Mouse (Mus musculus) heart, embryonic 12.5 days (tissue): ENCODE measurements around the gene Sema3a. TPM values are rescaled to one million over a fixed set of nuclear protein-coding genes. Genes with fewer than 3 reads are reported as not detected.

Experiments
- ATAC-seq: fragments of 200-750 bp; cut with Nextera tagmentation; 2 replicates; pipeline ENCODE4 v1.8.0; 2017; ENCODE audit warnings: moderate TSS enrichment, moderate library complexity; ENCODE audit not compliant: insufficient number of reproducible peaks, low FRiP score
- H3K27ac ChIP-seq: fragments of 300-500 bp; sonication (generic); 2 replicates; pipeline ENCODE4 v1.5.1; 2016; ENCODE audit warnings: mild to moderate bottlenecking, moderate library complexity; ENCODE audit not compliant: poor library complexity, severe bottlenecking
- H3K27me3 ChIP-seq: fragments of 300-500 bp; sonication (generic); replicated peaks from 2 replicates; pipeline ENCODE4 v1.6.1; 2016; ENCODE audit warnings: mild to moderate bottlenecking, moderate library complexity
- H3K36me3 ChIP-seq: fragments of 300-500 bp; sonication (generic); 2 replicates; pipeline ENCODE4 v1.6.1; 2016; ENCODE audit warnings: mild to moderate bottlenecking, moderate library complexity
- H3K4me1 ChIP-seq: fragments of 300-500 bp; sonication (generic); replicated peaks from 2 replicates; pipeline ENCODE4 v1.6.1; 2016; ENCODE audit warnings: mild to moderate bottlenecking
- H3K4me2 ChIP-seq: fragments of 300-500 bp; sonication (generic); 2 replicates; pipeline ENCODE4 v1.6.1; 2016; ENCODE audit warnings: mild to moderate bottlenecking, moderate library complexity
- H3K4me3 ChIP-seq: fragments of 300-500 bp; sonication (generic); 2 replicates; pipeline ENCODE4 v1.5.1; 2016; ENCODE audit warnings: mild to moderate bottlenecking
- H3K9ac ChIP-seq: fragments of 300-500 bp; sonication (generic); 2 replicates; pipeline ENCODE4 v1.6.1; 2016; ENCODE audit warnings: mild to moderate bottlenecking, moderate library complexity
- H3K9me3 ChIP-seq: fragments of 300-500 bp; sonication (generic); replicated peaks from 2 replicates; pipeline ENCODE4 v1.6.1; 2016; ENCODE audit warnings: mild to moderate bottlenecking, moderate library complexity
- WGBS: fragments of 180-500 bp; shearing (Covaris S2); methylation state at CpG from one replicate; pipeline ENCODE4 v1.1.7; 2016; 5-methylcytosine and 5-hydroxymethylcytosine counted together
- polyA plus RNA-seq: library from polyadenylated mRNA; unstranded; fragments of >200 nt; fragmentation: Nextera tagmentation; extraction: Ambion mirVana; gene quantifications from 2 replicates; pipeline ENCODE4 v1.2.1, GENCODE M21; 2016

Gene Sema3a
- polyA plus RNA-seq, 1 experiment from 2014 or later: 21.9 TPM

DNA sequence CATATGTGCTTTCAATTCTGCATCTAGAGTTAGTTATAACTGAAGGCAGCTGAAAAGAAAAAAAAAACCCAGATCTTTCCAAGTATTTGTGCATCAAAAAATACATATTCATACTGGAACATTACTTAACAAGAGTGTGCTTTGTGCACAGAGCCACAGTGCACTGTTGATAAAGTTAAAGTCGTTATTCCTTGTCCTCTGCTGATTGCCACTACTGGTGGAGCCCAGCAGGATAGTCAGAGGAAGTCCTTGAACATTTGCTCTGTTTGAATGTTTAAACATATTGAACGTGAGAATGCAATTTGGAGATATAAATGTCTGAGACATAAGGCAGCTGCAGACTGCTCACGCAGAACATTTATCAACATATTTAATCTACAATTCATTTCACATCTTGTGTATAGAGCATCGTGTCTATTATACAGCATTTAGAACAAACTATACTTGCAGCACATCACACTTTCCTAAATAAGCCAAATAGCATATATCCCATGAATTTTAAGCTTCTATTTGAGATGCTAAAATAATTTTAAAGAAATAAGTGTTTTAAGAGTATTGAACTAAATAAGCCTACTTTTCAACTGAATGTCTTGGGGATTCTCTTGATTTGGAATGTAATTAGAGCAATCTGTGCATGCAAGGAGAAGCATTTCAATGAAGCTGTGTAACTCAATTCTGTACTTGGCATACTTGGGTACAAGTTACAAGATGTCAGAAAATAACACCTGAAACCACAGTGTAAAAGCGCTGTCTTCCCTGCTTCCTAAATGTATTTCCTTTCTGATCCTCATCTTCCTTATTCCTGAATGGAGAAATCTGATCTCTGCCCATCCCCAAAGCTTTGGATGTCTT lies 32.8 kb downstream of the Sema3a start:
- 72% methylated on average over 5 of the region's 5 CpGs for WGBS

DNA sequence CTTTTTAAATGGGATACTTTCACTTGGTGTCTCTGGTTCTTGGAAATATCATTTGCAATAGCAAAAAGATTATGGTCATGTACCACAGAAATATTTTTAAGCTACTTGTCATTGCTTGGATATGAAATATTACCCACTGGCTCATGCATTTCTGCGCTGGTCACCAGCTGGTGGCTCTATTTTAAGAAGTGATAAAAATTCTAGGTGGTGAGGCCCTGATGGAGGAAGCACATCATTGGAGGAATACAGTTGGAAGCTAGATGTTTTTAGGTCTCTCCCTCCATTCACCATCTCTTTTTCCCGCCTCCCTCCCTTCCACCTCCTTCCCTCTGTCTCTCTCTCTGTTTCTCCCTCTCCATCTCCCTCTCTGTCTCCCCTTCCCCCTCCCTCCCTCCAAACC lies 57.0 kb downstream of the Sema3a start:
- 61% methylated on average over 2 of the region's 2 CpGs for WGBS
- Histone ChIP-seq H3K4me2 (no peak overlapping the region), H3K9ac (no peak overlapping the region), H3K36me3 (no peaks in the 10 kb centered on the region), H3K9me3 (no peaks in the 10 kb centered on the region), H3K4me1 (no peaks in the 10 kb centered on the region), H3K27me3 (no peaks in the 10 kb centered on the region), H3K4me3 (no peak overlapping the region), H3K27ac (no peak overlapping the region)
- ATAC-seq: no peak

More for the DNA sequence above, 32.8 kb downstream of the Sema3a start:
- H3K9me3 ChIP-seq: no peaks in the 10 kb centered on the region
- H3K36me3 ChIP-seq: no peaks in the 10 kb centered on the region
- no peak for ATAC-seq
- no peaks in the 10 kb centered on the region for H3K27me3 ChIP-seq
- H3K4me3 ChIP-seq: no peak overlapping the region
- H3K4me1 ChIP-seq: no peaks in the 10 kb centered on the region
- no peak overlapping the region for H3K4me2 ChIP-seq
- no peak overlapping the region for H3K27ac ChIP-seq
- H3K9ac ChIP-seq: no peak overlapping the region

DNA sequence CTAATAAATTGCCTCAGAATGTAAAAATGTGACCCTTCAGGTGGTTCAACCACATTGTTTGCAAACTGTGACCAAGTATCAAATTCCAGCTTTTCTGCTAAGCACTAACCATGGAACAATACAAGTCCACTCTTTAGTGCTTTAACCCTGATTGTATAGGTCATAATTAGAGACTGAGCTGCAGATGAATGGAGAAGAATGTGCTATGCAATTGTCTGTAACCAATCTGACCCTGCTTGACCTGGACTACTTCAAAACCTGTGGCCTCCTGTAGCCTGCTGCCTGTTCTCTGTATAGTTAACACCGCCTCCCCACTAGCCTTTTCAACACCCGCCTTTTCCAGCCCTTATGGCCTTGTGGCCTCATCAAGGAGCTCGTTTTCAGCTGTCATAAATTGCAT lies 72.7 kb downstream of the Sema3a start:
- Histone ChIP-seq H3K9me3 (no peaks in the 10 kb centered on the region), H3K27me3 (no peaks in the 10 kb centered on the region), H3K4me2 (no peak overlapping the region), H3K27ac (no peak overlapping the region), H3K36me3 (no peaks in the 10 kb centered on the region), H3K9ac (no peak overlapping the region), H3K4me3 (no peak overlapping the region), H3K4me1 (peaks cover 3% of the 10 kb centered on the region; the same call in 1 of the 2 replicates)
- ATAC-seq: no peak
- 38% methylated on average over 3 of the region's 3 CpGs for WGBS

DNA sequence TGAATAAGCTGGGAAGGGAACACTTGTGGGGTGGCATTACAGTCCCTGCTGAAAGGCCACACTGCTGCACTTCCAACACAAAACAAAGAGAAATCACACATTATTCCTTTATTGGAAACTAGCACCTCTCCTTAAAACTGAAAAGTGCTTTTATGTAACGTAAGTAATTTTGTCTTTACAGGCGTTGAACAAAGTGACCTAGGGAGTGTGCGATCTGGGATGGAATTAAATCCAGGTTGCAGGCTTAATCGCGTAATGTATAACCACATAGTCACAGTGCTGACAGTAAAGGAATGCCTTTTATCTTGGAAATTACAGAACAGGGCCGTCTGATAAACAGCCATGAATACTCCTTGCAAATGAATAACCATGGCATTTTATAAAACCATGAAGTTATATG lies 74.5 kb downstream of the Sema3a start:
- no peak for ATAC-seq
- Histone ChIP-seq H3K27ac (no peak overlapping the region), H3K27me3 (no peaks in the 10 kb centered on the region), H3K4me3 (no peak overlapping the region), H3K36me3 (no peaks in the 10 kb centered on the region), H3K9ac (no peak overlapping the region), H3K4me1 (peaks cover 3% of the 10 kb centered on the region; the same call in 1 of the 2 replicates), H3K4me2 (no peak overlapping the region), H3K9me3 (no peaks in the 10 kb centered on the region)
- WGBS: 73% methylated on average over 6 of the region's 6 CpGs

DNA sequence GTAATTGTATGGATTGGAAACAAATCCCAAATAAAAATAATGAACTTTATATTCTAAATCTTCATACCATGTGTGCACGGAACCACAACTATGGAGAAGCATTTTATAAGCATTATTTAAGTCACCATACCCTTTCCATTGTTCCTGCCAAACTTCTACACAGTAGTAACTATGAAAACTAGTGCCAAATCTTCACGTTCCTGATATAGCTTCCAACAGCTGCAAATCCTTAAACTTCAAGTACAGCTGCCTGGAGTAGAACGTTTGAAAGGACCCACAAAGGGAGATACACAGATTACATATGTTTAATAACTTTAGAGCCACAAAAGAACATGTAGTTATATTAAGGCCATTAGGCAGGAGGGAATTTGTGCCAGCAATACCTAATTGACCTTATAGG lies 130.1 kb downstream of the Sema3a start:
- H3K4me1 ChIP-seq: no peaks in the 10 kb centered on the region
- no peak for ATAC-seq

DNA sequence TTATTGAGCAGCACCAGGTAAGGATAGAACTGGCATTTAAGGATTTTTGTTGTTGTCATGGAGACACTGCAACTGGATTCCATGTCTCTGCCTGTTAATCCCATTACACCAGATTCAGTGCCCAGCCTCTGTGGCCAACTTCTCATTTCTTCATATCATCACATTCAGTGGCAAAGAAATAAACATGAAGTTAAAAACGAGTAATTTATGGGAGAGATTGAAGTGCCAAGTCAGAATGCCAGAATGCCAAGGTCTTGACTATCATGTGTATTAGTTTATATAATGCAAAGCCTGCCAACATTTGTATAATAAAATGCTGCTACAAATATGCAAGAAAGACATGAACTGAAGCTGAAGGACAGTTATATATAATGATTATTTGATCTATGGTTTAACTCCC lies 131.1 kb downstream of the Sema3a start:
- 66% methylated on average over 1 of the region's 1 CpGs for WGBS
- Histone ChIP-seq H3K27me3 (no peaks in the 10 kb centered on the region), H3K9me3 (no peaks in the 10 kb centered on the region), H3K36me3 (no peaks in the 10 kb centered on the region), H3K27ac (no peak overlapping the region), H3K4me3 (no peak overlapping the region), H3K9ac (no peak overlapping the region), H3K4me1 (no peaks in the 10 kb centered on the region), H3K4me2 (no peak overlapping the region)
- no peak for ATAC-seq

More for the DNA sequence above, 130.1 kb downstream of the Sema3a start:
- Histone ChIP-seq H3K36me3 (no peaks in the 10 kb centered on the region), H3K4me3 (no peak overlapping the region), H3K27ac (no peak overlapping the region), H3K9ac (no peak overlapping the region), H3K9me3 (no peaks in the 10 kb centered on the region), H3K4me2 (no peak overlapping the region), H3K27me3 (no peaks in the 10 kb centered on the region)
- WGBS: 51% methylated on average over 3 of the region's 3 CpGs

DNA sequence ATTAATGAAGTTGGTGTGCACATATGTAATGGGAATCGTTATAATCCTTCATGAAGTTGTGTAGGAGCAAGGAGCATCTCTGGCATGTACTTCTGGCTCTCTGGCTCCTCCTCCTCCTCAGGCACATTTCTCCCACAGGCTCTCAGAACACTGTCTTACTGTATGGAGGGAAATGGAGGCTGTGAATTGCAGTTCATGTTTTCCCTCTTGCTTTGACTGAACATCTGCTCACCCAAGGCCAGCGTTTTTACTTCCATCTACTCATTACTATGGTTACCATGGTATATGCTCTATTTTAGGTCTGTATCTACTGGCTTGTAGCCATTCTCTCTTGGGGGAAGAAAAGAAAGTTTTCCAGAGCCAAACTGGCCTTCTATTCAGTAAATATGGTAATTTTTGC lies 137.9 kb downstream of the Sema3a start:
- H3K9me3 ChIP-seq: no peaks in the 10 kb centered on the region
- WGBS: 74% methylated on average over 2 of the region's 2 CpGs
- no peak overlapping the region for H3K27ac ChIP-seq
- no peaks in the 10 kb centered on the region for H3K4me1 ChIP-seq
- ATAC-seq: no peak
- H3K4me2 ChIP-seq: no peak overlapping the region
- H3K27me3 ChIP-seq: no peaks in the 10 kb centered on the region
- H3K36me3 ChIP-seq: no peaks in the 10 kb centered on the region
- H3K4me3 ChIP-seq: no peak overlapping the region
- H3K9ac ChIP-seq: no peak overlapping the region

DNA sequence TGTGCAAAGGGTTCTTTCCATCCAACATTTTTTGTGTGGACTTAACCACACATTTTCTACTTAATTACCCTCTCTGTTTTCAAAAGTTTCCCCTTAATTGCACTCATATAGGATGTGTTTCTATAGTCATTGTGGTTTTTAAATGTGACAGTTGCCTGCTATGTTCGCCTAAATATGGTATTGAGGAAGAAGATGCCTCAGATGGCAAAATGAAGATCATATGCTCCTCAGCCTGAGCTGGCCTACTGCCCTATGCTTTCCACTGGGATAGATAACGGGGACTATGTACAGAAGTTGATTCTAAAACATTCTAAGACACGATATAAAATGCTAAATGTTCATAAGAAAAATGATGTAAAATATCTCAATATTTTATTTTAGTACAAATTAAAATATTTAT lies 138.3 kb downstream of the Sema3a start:
- ATAC-seq: no peak
- Histone ChIP-seq H3K4me1 (no peaks in the 10 kb centered on the region), H3K9me3 (no peaks in the 10 kb centered on the region), H3K9ac (no peak overlapping the region), H3K27me3 (no peaks in the 10 kb centered on the region), H3K4me3 (no peak overlapping the region), H3K36me3 (no peaks in the 10 kb centered on the region), H3K27ac (no peak overlapping the region), H3K4me2 (no peak overlapping the region)
- 74% methylated on average over 3 of the region's 3 CpGs for WGBS

DNA sequence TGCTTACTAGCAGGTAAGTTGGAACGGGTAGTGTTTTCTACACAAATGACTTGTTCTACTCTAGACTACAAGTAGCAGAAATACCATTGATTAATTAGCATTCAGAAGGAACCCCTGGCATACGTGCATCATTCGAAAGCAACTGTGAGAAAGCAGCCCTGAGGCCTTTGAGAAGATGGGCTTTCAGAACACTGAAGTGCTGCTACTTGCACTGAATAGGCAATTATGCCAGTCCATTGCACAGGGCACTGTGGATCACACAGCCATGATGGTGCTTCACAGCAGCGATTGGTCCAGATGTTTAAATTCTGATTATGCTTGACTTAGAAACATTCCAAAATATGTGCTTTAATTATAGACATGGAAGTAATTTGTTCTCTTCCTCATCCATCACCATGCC lies 187.5 kb downstream of the Sema3a start:
- H3K27me3 ChIP-seq: no peaks in the 10 kb centered on the region
- no peak overlapping the region for H3K4me2 ChIP-seq
- ATAC-seq: no peak
- no peaks in the 10 kb centered on the region for H3K9me3 ChIP-seq
- no peaks in the 10 kb centered on the region for H3K4me1 ChIP-seq
- H3K4me3 ChIP-seq: no peak overlapping the region
- 77% methylated on average over 4 of the region's 4 CpGs for WGBS
- H3K36me3 ChIP-seq: no peaks in the 10 kb centered on the region
- H3K9ac ChIP-seq: no peak overlapping the region
- no peak overlapping the region for H3K27ac ChIP-seq

DNA sequence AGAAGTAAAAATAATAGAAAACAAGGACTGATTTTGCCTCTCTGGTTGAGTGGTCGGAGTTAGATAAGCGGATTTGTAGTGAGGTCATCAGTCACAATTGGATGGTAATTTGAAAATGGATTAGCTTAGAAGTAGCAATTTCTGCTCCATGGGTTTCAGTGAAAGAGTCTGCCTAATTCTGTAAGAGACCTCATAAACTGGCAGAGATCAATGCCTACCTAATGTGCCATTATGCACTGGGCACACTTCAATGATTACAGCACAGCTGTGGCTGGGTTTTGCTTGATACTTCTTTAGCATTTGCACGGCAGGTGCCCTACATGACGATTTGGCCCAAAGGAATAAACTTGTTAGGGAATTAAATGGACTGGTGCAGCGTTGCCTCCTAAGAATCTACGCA lies 188.8 kb downstream of the Sema3a start:
- H3K9ac ChIP-seq: no peak overlapping the region
- H3K4me1 ChIP-seq: no peaks in the 10 kb centered on the region
- no peak for ATAC-seq
- WGBS: 76% methylated on average over 6 of the region's 6 CpGs
- no peaks in the 10 kb centered on the region for H3K36me3 ChIP-seq
- H3K27me3 ChIP-seq: no peaks in the 10 kb centered on the region
- H3K27ac ChIP-seq: no peak overlapping the region
- H3K4me3 ChIP-seq: no peak overlapping the region
- H3K9me3 ChIP-seq: no peaks in the 10 kb centered on the region
- no peak overlapping the region for H3K4me2 ChIP-seq

DNA sequence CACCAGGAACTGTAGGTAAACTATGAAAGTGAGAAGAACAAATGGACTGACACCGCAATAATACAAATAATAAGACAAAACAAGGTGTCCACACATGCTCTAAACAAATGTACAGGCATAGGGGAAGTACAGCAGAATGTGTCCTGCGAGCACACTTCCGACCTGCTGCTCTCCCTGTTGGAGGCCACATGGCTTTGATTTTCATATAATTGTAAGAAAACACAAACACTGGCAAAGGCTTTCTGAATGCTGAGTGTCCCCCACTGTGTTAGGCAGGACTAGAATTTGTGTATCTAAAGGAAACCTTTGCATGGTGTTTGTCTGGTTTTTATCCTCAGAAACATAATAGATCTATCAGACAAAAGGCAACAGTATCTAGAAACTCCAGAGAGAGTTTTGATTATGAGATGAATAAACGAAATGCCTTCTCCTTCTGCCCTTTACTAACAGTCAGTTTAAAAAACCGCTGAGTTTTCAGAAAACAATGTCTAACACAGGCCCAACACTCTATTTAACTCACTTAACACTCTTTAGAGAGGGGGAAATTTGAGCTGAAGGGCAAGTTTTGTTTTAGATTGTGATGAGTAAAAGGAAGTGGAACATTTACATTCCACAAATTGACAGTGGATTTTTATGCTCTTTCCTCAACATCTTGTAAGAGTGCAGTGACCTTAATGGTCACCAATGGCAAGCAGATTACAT lies 193.7 kb downstream of the Sema3a start:
- H3K4me1 ChIP-seq: no peaks in the 10 kb centered on the region
- H3K4me3 ChIP-seq: no peak overlapping the region
- H3K36me3 ChIP-seq: no peaks in the 10 kb centered on the region
- H3K27me3 ChIP-seq: no peaks in the 10 kb centered on the region
- no peak overlapping the region for H3K27ac ChIP-seq
- 59% methylated on average over 5 of the region's 5 CpGs for WGBS
- no peaks in the 10 kb centered on the region for H3K9me3 ChIP-seq
- no peak for ATAC-seq
- no peak overlapping the region for H3K9ac ChIP-seq
- no peak overlapping the region for H3K4me2 ChIP-seq
